Mouse (Mus musculus): ENCODE results near the gene Atcay. TPM values are rescaled to one million over a fixed set of nuclear protein-coding genes. Genes with fewer than 3 reads are reported as not detected.
"Not testable (repeated sequence)": the region's sequence is repeated elsewhere in the genome, so short reads cannot be mapped to it uniquely, and the experiment has no call there.

Gene Atcay
- total and polyA plus RNA-seq, 3 experiments = 0.19 to 0.33 TPM; not detected in 1

DNA sequence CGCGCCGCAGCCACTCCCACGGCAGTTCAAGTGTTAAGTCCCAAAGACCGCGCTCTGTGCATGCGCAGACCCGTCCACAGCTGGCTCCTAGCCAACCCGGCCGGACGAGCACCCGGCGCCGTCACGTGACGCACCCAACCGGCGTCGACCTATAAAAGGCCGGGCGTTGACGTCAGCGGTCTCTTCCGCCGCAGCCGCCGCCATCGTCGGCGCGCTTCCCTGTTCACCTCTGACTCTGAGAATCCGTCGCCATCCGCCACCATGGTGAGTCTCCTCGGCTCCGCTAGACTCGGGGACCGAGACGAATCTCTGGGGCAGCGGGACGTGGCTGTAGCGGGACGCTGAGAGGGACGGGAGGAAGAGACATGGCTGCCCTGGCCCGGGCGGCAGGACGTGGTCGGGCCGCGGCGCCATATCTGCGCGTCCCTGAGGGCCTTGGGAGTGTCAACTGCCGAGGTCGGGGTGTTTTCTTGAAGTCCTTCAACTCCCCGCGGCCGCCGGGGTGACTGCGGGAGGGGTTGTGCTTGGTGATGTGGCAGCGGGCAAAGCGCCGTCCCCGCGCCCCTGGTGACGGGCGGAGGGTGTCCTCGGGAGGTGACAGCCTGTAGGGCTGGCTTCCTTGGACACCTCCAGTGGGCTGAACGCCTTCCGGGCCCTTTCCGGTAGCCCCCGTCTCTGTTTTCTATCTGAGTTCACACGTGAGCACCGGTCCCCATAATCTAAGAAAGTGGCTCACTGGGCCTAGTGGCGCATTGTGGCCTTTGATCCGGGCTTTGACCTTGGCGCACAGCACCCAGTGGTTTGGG lies 54.0 kb downstream of the Atcay start, which contains the start of gene Eef2 (continued):
- TF ChIP-seq UBTF (IDR thresholded peaks at IDR 0.05; ENCODE audit: borderline replicate concordance, insufficient read depth, low read depth, low read length) = no peak
- peak; percentile 99 for TF ChIP-seq NELFE (IDR thresholded peaks at IDR 0.05; ENCODE audit: low read depth, low read length)
- TF ChIP-seq BHLHE40 (IDR thresholded peaks at IDR 0.05; ENCODE audit: borderline replicate concordance, low read depth, low read length) = peak; percentile 87; the same call in 1 of the 2 replicates
- TF ChIP-seq CHD2 (IDR thresholded peaks at IDR 0.05; ENCODE audit: low read length) = no peak
- TF ChIP-seq ZMIZ1 (IDR thresholded peaks at IDR 0.05; ENCODE audit: low read depth, low read length) = peak; percentile 97; the same call in 1 of the 2 replicates
- TF ChIP-seq HCFC1 (IDR thresholded peaks at IDR 0.05; ENCODE audit: low read depth, low read length) = peak; percentile 83
- no peak for TF ChIP-seq ZKSCAN1 (IDR thresholded peaks at IDR 0.05; ENCODE audit: low read depth, low read length)

DNA sequence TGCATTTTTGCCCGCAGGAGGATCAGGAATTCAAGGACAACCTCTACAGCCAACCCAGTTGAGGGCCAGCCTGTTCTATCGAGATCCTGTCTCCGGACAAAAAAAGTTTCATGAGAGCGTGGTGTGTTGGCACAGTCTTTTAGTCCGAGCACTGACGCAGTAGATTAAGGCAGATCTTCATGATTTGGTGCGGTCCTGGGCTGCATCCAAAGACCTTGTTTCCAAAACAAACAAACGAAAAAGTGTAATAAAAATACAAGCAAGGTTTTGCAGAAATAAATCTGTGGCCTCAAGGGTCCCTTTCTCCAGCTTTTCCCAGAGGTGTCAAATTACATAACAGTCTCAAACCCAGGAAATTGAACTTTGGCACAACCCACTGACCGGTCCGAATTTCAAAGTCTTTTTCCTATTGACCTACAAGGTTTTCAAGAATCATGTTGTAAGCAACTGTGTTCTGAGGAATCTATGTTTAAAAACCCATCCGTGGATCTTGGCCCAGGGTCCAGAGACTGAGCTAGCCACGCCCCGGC lies 54.6 kb downstream of the Atcay start:
- peak overlapping the region; percentile 58 to 66 for H3K4me3 ChIP-seq (ENCODE audit: control insufficient read depth in 1 of 2, insufficient read depth in 1 of 2, low read depth in 2 of 2, low read length in 2 of 2)
- H3K27ac ChIP-seq (ENCODE audit: control insufficient read depth, low read depth, low read length) = peak overlapping the region; percentile 69
- no peaks in the 10 kb centered on the region for H3K27me3 ChIP-seq (ENCODE audit: control insufficient read depth in 1 of 2, insufficient read depth in 2 of 2, low read length in 2 of 2)
- H3K4me1 ChIP-seq (ENCODE audit: control insufficient read depth in 1 of 2, insufficient read depth in 2 of 2, low read length in 2 of 2) = peaks cover 0 to 28% of the 10 kb centered on the region in 2 experiments; a peak in 3 of 4 replicates
- H3K9ac ChIP-seq (ENCODE audit: control insufficient read depth, low read depth, low read length, poor library complexity, severe bottlenecking) = peak overlapping the region; percentile 59
- no peaks in the 10 kb centered on the region for H3K9me3 ChIP-seq (replicated peaks; ENCODE audit: insufficient read depth, low read length)
- DNase-seq (ENCODE audit: low read depth, low spot score) = no peak
- peaks cover 5 to 18% of the 10 kb centered on the region in 2 experiments for H3K36me3 ChIP-seq (ENCODE audit: control insufficient read depth in 1 of 2, insufficient read depth in 2 of 2, low read length in 2 of 2)
- TF ChIP-seq ZKSCAN1 (IDR thresholded peaks at IDR 0.05; ENCODE audit: low read depth, low read length) (no peak), MXI1 (IDR thresholded peaks at IDR 0.05; ENCODE audit: low read depth, low read length) (peak; percentile 73; the same call in 1 of the 2 replicates), ZNF384 (IDR thresholded peaks at IDR 0.05; ENCODE audit: low read depth, low read length) (peak; percentile 42; the same call in 1 of the 2 replicates), TBP (IDR thresholded peaks at IDR 0.05; ENCODE audit: low read depth, low read length) (no peak), CTCF (IDR thresholded peaks at IDR 0.05 in 2 of 3, conservative IDR thresholded peaks at IDR 0.05 in 1 of 3; ENCODE audit: control insufficient read depth in 1 of 3, insufficient read depth in 1 of 3, low read depth in 2 of 3, low read length in 3 of 3, poor library complexity in 1 of 3, severe bottlenecking in 1 of 3) (no peak), USF1 (IDR thresholded peaks at IDR 0.05; ENCODE audit: low read depth, low read length) (no peak), JUND (IDR thresholded peaks at IDR 0.05; ENCODE audit: low read depth, low read length) (no peak), CHD2 (IDR thresholded peaks at IDR 0.05; ENCODE audit: low read length) (no peak), ETS1 (IDR thresholded peaks at IDR 0.05; ENCODE audit: low read depth, low read length) (no peak), MAZ (IDR thresholded peaks at IDR 0.05; ENCODE audit: low read depth, low read length) (peak; percentile 15; the same call in 1 of the 2 replicates)
- peaks cover 36% of the 10 kb centered on the region for H3K79me2 ChIP-seq (ENCODE audit: control insufficient read depth, insufficient read depth, low read length, poor library complexity)

DNA sequence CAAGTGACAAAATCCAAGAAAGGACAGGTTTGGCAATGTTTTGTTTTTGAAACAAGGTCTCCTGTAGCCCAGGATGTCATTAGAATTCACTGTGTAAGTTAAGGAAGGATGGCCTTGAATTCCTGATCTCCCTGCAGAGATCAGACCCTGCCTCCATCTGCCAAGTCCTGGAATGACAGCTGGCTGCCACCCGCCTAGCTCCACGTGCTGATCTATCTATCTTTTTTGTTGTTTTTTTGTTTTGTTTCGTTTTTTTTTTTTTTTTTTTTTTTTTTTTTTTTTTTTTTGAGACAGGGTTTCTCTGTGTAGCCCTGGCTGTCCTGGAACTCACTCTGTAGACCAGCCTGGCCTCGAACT lies 55.3 kb downstream of the Atcay start:
- Histone ChIP-seq H3K27ac (ENCODE audit: control insufficient read depth, low read depth, low read length) (peak overlapping the region; percentile 80), H3K36me3 (ENCODE audit: control insufficient read depth in 1 of 2, insufficient read depth in 2 of 2, low read length in 2 of 2) (peaks cover 5 to 18% of the 10 kb centered on the region in 2 experiments), H3K4me1 (ENCODE audit: control insufficient read depth in 1 of 2, insufficient read depth in 2 of 2, low read length in 2 of 2) (peaks cover 0 to 28% of the 10 kb centered on the region in 2 experiments; a peak in 3 of 4 replicates), H3K4me3 (ENCODE audit: control insufficient read depth in 1 of 2, insufficient read depth in 1 of 2, low read depth in 2 of 2, low read length in 2 of 2) (peak overlapping the region; percentile 58 to 66), H3K79me2 (ENCODE audit: control insufficient read depth, insufficient read depth, low read length, poor library complexity) (peaks cover 36% of the 10 kb centered on the region), H3K9ac (ENCODE audit: control insufficient read depth, low read depth, low read length, poor library complexity, severe bottlenecking) (peak overlapping the region; percentile 59)
- DNase-seq (ENCODE audit: low read depth, low spot score); H3K27me3 ChIP-seq (ENCODE audit: control insufficient read depth in 1 of 2, insufficient read depth in 2 of 2, low read length in 2 of 2); H3K9me3 ChIP-seq (replicated peaks; ENCODE audit: insufficient read depth, low read length): not testable (repeated sequence)
- TF ChIP-seq MXI1 (IDR thresholded peaks at IDR 0.05; ENCODE audit: low read depth, low read length) = peak; percentile 94
- peak; percentile 11; the same call in 1 of the 2 replicates for TF ChIP-seq SIN3A (IDR thresholded peaks at IDR 0.05; ENCODE audit: low read length)
- peak; percentile 60 for TF ChIP-seq ZNF384 (IDR thresholded peaks at IDR 0.05; ENCODE audit: low read depth, low read length)
- 0 out of 2 replicates have a peak, but pooled peaks have one; percentile 3 for TF ChIP-seq GATA1 (IDR thresholded peaks at IDR 0.05; ENCODE audit: low read depth, low read length)

Data from MEL (cell line).